Mouse (Mus musculus) hindbrain, embryonic 14.5 days (tissue): Measurements from ENCODE around the gene Mgam. TPM values are rescaled to one million over a fixed set of nuclear protein-coding genes. Genes with fewer than 3 reads are reported as not detected.

ENCODE experiments used
- ATAC-seq: fragments of 200-750 bp; cut with Nextera tagmentation; 2 replicates; pipeline ENCODE4 v1.8.0; 2017; ENCODE audit warnings: moderate number of reproducible peaks, mild to moderate bottlenecking, moderate TSS enrichment, moderate library complexity; ENCODE audit not compliant: low FRiP score
- DNase-seq: peaks from one replicate; pipeline ENCODE4 v3.0.0-alpha.2; 2015; ENCODE audit warnings: low spot score
- H3K27ac ChIP-seq: fragments of 300-500 bp; sonication (generic); 2 replicates; pipeline ENCODE4 v1.5.1; 2014; ENCODE audit warnings: mild to moderate bottlenecking, moderate library complexity
- H3K27me3 ChIP-seq: fragments of 300-500 bp; sonication (generic); 2 replicates; pipeline ENCODE4 v1.6.1; 2014; ENCODE audit warnings: mild to moderate bottlenecking, low read length, mixed read lengths; ENCODE audit not compliant: control insufficient read depth, insufficient read depth
- H3K36me3 ChIP-seq: fragments of 300-500 bp; sonication (generic); replicated peaks from 2 replicates; pipeline ENCODE4 v1.6.1; 2014; ENCODE audit not compliant: control insufficient read depth, insufficient read depth
- H3K4me1 ChIP-seq: fragments of 300-500 bp; sonication (generic); replicated peaks from 2 replicates; pipeline ENCODE4 v1.6.1; 2014; ENCODE audit warnings: antibody characterized with exemption, low read length, mixed read lengths; ENCODE audit not compliant: control insufficient read depth, insufficient read depth
- H3K4me2 ChIP-seq: fragments of 300-500 bp; sonication (generic); replicated peaks from 2 replicates; pipeline ENCODE4 v1.6.1; 2014; ENCODE audit warnings: mild to moderate bottlenecking, moderate library complexity
- H3K4me3 ChIP-seq: fragments of 300-500 bp; sonication (generic); replicated peaks from 2 replicates; pipeline ENCODE4 v1.5.1; 2014; ENCODE audit warnings: mild to moderate bottlenecking, low read length
- H3K9ac ChIP-seq: fragments of 300-500 bp; sonication (generic); 2 replicates; pipeline ENCODE4 v1.6.1; 2014
- H3K9me3 ChIP-seq: fragments of 300-500 bp; sonication (generic); 2 replicates; pipeline ENCODE4 v1.6.1; 2016; ENCODE audit warnings: low read length; ENCODE audit not compliant: control insufficient read depth
- WGBS: fragments of 180-500 bp; shearing (Covaris S2); extraction: QIAGEN DNeasy Blood & Tissue Kit; methylation state at CpG from one replicate; pipeline ENCODE4 v1.1.7; 2014; 5-methylcytosine and 5-hydroxymethylcytosine counted together
- polyA plus RNA-seq: library from polyadenylated mRNA; unstranded; fragments of >200 nt; fragmentation: Nextera tagmentation; extraction: Ambion mirVana; gene quantifications from 2 replicates; pipeline ENCODE4 v1.2.1, GENCODE M21; 2014

Gene Mgam
- polyA plus RNA-seq, 1 experiment from 2014 or later, result 0.28 TPM

DNA sequence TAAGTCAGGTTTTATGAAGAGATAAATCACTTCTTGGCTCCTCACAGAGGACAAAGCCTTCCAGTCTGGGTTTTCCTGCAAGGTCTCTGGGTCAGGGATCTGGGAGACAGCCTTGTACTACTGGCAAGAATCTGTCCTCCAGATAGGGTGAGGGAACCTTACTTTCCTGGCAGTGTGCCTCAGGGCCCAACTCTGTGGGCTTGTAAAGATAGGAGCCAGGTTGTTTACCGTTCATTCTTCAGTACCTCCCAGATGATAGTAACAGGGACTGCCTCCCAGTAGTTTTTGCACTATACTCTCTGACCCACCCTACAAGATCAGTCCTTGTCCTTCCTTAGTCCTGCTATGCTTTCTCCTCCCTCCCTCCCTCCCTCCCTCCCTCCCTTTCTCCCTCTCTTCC lies 155.0 kb downstream of the Mgam start:
- Histone ChIP-seq H3K27me3 (no peaks in the 10 kb centered on the region), H3K4me2 (no peak overlapping the region), H3K36me3 (no peaks in the 10 kb centered on the region), H3K9ac (no peak overlapping the region), H3K4me3 (no peak overlapping the region), H3K4me1 (no peaks in the 10 kb centered on the region), H3K9me3 (no peaks in the 10 kb centered on the region), H3K27ac (no peak overlapping the region)
- WGBS, result 89% methylated on average over 1 of the region's 1 CpGs
- DNase-seq, result no peak
- no peak for ATAC-seq

DNA sequence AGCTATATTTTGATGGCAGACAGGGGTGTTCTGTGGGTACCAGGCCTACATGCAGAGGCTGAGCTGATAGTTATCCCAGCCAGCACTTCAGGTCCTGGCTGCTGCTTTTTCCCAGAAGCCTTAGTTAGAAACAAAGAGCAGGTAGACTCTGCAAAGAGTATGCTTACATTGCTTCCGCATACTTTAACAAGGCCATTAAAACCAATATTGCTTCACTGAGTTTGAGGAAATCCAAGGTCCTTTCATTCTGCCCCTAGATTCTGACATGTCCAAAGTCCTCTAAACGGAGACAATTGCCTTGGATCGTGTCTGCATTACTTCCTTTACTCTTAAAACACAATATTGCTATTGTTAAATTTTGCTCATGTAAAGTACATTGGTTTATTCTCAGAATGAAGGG lies 155.7 kb downstream of the Mgam start:
- no peaks in the 10 kb centered on the region for H3K9me3 ChIP-seq
- H3K27ac ChIP-seq, result no peak overlapping the region
- no peaks in the 10 kb centered on the region for H3K4me1 ChIP-seq
- 88% methylated on average over 3 of the region's 3 CpGs for whole genome bisulfite sequencing
- H3K27me3 ChIP-seq, result no peaks in the 10 kb centered on the region
- DNase-seq, result no peak
- ATAC-seq, result no peak
- H3K4me2 ChIP-seq, result no peak overlapping the region
- H3K9ac ChIP-seq, result no peak overlapping the region
- no peaks in the 10 kb centered on the region for H3K36me3 ChIP-seq
- no peak overlapping the region for H3K4me3 ChIP-seq

GRCm38 (mm10) chr6:40795077-40795812 lies 166.6 kb downstream of the Mgam start:
- no peak overlapping the region for H3K4me2 ChIP-seq
- no peak overlapping the region for H3K9ac ChIP-seq
- H3K27me3 ChIP-seq, result no peaks in the 10 kb centered on the region
- DNase-seq (no peak), ATAC-seq (no peak)
- H3K36me3 ChIP-seq, result no peaks in the 10 kb centered on the region
- no peak overlapping the region for H3K4me3 ChIP-seq
- 77% methylated on average over 4 of the region's 4 CpGs for WGBS
- H3K4me1 ChIP-seq, result no peaks in the 10 kb centered on the region
- no peaks in the 10 kb centered on the region for H3K9me3 ChIP-seq
- no peak overlapping the region for H3K27ac ChIP-seq

GRCm38 (mm10) chr6:40818237-40818902 lies 189.7 kb downstream of the Mgam start:
- Histone ChIP-seq H3K27me3 (no peaks in the 10 kb centered on the region), H3K4me1 (no peaks in the 10 kb centered on the region), H3K27ac (no peak overlapping the region), H3K36me3 (no peaks in the 10 kb centered on the region), H3K4me3 (no peak overlapping the region), H3K4me2 (no peak overlapping the region), H3K9me3 (no peaks in the 10 kb centered on the region), H3K9ac (no peak overlapping the region)
- DNase-seq (no peak), ATAC-seq (no peak)
- 88% methylated on average over 5 of the region's 5 CpGs for WGBS

Other genes with a start within 250 kb of the Mgam start
- gene E330009J07Rik, start 192.7 kb upstream of the Mgam start, polyA plus RNA-seq, result 19.9 and 23.2 TPM in 2 replicates
- 0.13 and 0.17 TPM in 2 replicates for gene Wee2, start 189.7 kb upstream of the Mgam start, polyA plus RNA-seq
- 78.7 and 85.7 TPM in 2 replicates for gene Ssbp1, start 157.5 kb upstream of the Mgam start, polyA plus RNA-seq
- gene Tas2r137, start 137.6 kb upstream of the Mgam start, polyA plus RNA-seq, result 0.24 and 0.33 TPM in 2 replicates
- not detected in 2 replicates for gene Tas2r108, start 135.3 kb upstream of the Mgam start, polyA plus RNA-seq
- not detected in 2 replicates for gene Prss37, start 109.3 kb upstream of the Mgam start, polyA plus RNA-seq
- 0.08 and 0.13 TPM in 2 replicates for gene Olfr461, start 73.8 kb upstream of the Mgam start, polyA plus RNA-seq
- not detected in 2 replicates for gene Olfr460, start 59.3 kb upstream of the Mgam start, polyA plus RNA-seq
- 0.25 and 0.59 TPM in 2 replicates for gene Clec5a, start 43.0 kb upstream of the Mgam start, polyA plus RNA-seq
- gene Tas2r138, start 15.5 kb upstream of the Mgam start, polyA plus RNA-seq, result not detected in 2 replicates